Mouse (Mus musculus): ENCODE data around the gene Gm37240. TPM values are rescaled to one million over a fixed set of nuclear protein-coding genes. Genes with fewer than 3 reads are reported as not detected.

The Gm37240 gene
- total RNA-seq, 4 experiments from 2014 or later = 1.8 to 2.0 TPM; not detected in 2

- no peak for DNase-seq (ENCODE audit: low spot score in 2 of 2)
Observed at GRCm38 (mm10) chr3:84492657-84493056, 1394.7 kb downstream of the Gm37240 start.

DNA sequence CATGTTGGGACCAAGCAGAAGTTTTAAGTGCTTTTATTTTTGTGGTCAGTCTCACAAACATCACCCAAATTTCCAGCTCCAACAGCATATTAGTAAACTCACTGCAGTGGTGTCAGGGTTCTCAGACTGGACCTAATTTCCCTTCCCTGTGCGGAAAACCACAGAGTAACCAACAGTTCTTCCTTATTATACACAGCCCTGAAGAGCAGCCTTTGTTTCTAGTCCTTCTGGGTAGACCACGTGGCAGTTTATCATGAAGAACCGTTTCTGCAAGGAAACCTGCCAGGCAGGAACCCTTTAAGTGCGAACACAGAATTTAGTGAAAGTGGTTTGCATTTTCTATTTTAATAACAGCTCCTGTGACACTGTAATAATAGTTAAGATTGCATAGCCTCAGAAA lies 1395.2 kb downstream of the Gm37240 start:
- no peak for DNase-seq (ENCODE audit: low spot score in 2 of 2)

- peak; percentile 49 to 64 for DNase-seq (ENCODE audit: low spot score in 2 of 2)
Observed at GRCm38 (mm10) chr3:84488716-84489115, 1398.6 kb downstream of the Gm37240 start.

DNA sequence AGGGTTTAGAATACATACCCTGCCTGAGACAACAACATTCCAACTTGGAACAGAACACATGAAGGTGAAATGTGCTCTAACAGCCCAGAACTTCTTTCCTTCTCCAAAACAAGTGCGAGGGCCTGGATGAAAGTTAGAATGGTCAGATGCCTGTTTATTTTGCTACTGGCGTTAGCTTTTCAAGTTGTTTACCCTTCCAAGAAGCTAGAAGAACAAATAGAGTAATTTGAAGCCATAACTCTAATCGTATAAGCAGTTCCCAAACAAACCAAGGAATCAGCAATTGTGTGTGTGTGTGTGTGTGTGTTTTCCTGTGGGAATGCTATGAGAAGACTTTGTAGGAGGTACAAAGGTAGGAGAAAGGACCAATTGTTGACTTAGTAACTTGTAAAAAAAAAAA lies 1402.4 kb downstream of the Gm37240 start:
- DNase-seq (ENCODE audit: low spot score in 2 of 2) = no peak

GRCm38 (mm10) chr3:84484333-84484732 lies 1403.0 kb downstream of the Gm37240 start:
- no peak for DNase-seq (ENCODE audit: low spot score in 2 of 2)

GRCm38 (mm10) chr3:84482121-84482520 lies 1405.2 kb downstream of the Gm37240 start:
- DNase-seq (ENCODE audit: low spot score in 2 of 2) = no peak

- DNase-seq (ENCODE audit: low spot score in 2 of 2) = no peak
Observed at GRCm38 (mm10) chr3:84481104-84481503, 1406.2 kb downstream of the Gm37240 start.

DNA sequence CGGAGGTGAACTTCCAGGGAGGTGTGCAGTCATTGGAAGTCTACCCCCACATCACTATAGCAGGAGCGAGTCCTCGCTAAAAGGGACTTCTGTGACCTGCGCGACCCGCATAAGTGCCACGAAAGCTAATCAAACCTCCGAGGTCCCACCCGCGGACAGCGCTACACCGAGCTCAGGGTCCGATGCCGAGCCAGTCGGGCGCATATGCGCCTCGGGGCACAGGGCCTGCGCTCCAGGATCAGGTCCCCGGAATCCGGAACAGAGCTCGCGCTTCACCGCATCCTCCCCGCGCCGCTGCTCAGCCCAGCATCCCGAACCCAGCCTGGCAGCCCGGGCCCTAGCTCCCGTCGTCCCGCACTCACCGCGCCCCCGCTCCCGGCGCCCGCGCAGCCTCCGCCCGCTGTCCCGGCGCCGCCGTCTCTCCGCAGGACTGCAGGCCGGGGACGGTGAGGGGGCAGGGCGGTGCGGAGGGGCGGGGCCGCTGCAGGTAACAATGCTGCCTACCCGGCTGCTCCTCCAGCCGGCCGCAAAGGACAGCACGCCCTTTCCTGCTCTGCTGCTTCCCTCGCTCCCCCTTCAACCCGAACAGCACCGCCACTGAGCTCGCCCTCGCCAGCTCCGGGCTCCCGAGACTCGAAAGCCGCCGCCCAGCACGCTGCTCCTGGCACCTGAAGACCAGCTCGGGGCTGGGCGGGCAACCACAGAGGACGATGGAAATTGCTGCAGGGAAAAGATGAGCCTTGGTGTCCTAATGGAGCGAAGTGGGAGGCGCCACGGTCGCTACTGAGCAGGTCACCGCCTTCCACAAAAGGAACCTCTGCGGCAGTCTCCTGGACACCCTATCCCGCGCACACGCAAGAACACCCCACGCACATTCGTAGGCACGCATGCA lies 1407.1 kb downstream of the Gm37240 start, which contains the start of gene Fhdc1:
Gene Fhdc1 (minus strand): TSS at position 424 of the 892 bp plus-strand sequence.
- DNase-seq (ENCODE audit: low spot score in 2 of 2) = peak in 1 of 2 experiments; percentile 21

- peak; percentile 15 to 21 for DNase-seq (ENCODE audit: low spot score in 2 of 2)
Observed at GRCm38 (mm10) chr3:84479293-84480005, 1407.9 kb downstream of the Gm37240 start.

GRCm38 (mm10) chr3:84478896-84479292 lies 1408.4 kb downstream of the Gm37240 start:
- no peak for DNase-seq (ENCODE audit: low spot score in 2 of 2)

GRCm38 (mm10) chr3:84478195-84478594 lies 1409.1 kb downstream of the Gm37240 start:
- DNase-seq (ENCODE audit: low spot score in 2 of 2) = no peak

DNA sequence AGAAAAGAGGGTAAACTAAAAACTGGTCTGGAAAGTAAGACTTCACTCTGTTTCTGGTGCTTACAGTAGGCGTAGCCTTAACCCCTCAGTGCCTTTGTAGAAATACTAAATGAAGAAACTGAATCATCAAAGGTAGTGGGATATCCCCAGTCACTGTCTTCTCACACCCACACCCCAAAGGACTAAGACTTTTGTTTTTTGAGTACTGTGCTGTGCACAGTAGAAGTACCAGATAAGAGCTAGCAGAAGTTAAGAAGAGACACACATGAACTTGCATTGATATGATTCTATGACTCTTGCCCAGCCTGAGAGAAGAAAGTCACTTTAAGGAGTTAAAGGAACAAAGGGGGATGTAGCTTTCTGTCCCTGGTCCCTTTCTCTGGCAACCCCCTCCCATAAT lies 1409.8 kb downstream of the Gm37240 start:
- no peak for DNase-seq (ENCODE audit: low spot score in 2 of 2)

GRCm38 (mm10) chr3:84474981-84475775 lies 1412.1 kb downstream of the Gm37240 start:
- DNase-seq (ENCODE audit: low spot score in 2 of 2) = no peak

- no peak for DNase-seq (ENCODE audit: low spot score in 2 of 2)
Observed at GRCm38 (mm10) chr3:84474398-84474797, 1412.9 kb downstream of the Gm37240 start.

- no peak for DNase-seq (ENCODE audit: low spot score in 2 of 2)
Observed at GRCm38 (mm10) chr3:84472955-84473354, 1414.4 kb downstream of the Gm37240 start.

DNA sequence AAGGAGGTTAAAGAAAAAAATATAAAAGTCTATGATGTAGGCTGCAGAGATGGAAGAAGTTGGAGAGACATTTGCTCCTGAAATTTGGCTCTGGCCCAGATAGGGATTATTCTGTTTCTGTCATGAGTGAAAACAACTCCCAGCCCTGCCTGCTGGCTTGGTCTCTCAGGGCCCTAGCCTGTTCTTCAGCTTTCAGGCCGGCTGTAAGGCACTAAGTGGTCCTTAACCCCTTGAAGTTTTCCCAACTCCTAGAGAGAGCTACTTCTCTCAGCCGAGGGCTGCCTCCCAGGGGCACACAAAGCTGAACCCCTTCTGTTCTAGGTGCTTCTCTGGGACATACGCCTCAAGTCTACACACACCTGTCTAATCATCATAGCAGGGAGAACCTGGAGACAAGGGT lies 1414.8 kb downstream of the Gm37240 start:
- no peak for DNase-seq (ENCODE audit: low spot score in 2 of 2)

- no peak for DNase-seq (ENCODE audit: low spot score in 2 of 2)
Observed at GRCm38 (mm10) chr3:84471146-84471545, 1416.2 kb downstream of the Gm37240 start.

DNA sequence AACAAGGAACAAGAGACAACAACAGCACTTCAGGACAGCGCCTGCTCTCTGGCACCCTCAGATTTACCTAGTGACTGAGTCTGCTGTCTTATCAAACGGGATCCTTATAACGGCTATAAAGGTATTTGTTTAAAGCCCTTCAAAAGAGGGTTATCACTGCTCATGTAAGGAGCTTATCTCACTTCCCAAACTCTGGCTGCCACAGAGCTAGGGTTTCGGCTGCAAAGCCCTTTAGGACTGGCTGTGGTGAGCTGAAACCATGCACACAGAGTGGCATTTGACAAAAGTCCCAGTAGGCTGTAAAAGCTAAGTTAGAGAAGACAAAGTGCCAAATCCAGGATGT lies 1419.2 kb downstream of the Gm37240 start:
- DNase-seq (ENCODE audit: low spot score in 2 of 2) = no peak

GRCm38 (mm10) chr3:84467419-84468110 lies 1419.8 kb downstream of the Gm37240 start:
- no peak for DNase-seq (ENCODE audit: low spot score in 2 of 2)

GRCm38 (mm10) chr3:84465822-84466500 lies 1421.4 kb downstream of the Gm37240 start:
- DNase-seq (ENCODE audit: low spot score in 2 of 2) = no peak
